Mouse (Mus musculus): ENCODE results near the gene Triap1. TPM values are rescaled to one million over a fixed set of nuclear protein-coding genes. Genes with fewer than 3 reads are reported as not detected.
"Not testable (repeated sequence)": the region's sequence is repeated elsewhere in the genome, so short reads cannot be mapped to it uniquely, and the experiment has no call there.

Gene Triap1
- total RNA-seq (2021): 10 to 100 TPM; 19.7 to 22.8 TPM
- long read RNA-seq, experiment 1, transcript Triap1-201 (2 exons, 1,088 nt): major isoform, 21 of 21 reads
- long read RNA-seq, experiment 1, partial matches to known transcripts: 0 of 21 reads
- long read RNA-seq, experiment 1, other reads (novel, unspliced or antisense): 0 of 21 reads
- long read RNA-seq, experiment 2, transcript Triap1-201 (2 exons, 1,088 nt): major isoform, 24 of 25 reads
- long read RNA-seq, experiment 2, partial matches to known transcripts: 1 of 25 reads
- long read RNA-seq, experiment 2, other reads (novel, unspliced or antisense): 0 of 25 reads

DNA sequence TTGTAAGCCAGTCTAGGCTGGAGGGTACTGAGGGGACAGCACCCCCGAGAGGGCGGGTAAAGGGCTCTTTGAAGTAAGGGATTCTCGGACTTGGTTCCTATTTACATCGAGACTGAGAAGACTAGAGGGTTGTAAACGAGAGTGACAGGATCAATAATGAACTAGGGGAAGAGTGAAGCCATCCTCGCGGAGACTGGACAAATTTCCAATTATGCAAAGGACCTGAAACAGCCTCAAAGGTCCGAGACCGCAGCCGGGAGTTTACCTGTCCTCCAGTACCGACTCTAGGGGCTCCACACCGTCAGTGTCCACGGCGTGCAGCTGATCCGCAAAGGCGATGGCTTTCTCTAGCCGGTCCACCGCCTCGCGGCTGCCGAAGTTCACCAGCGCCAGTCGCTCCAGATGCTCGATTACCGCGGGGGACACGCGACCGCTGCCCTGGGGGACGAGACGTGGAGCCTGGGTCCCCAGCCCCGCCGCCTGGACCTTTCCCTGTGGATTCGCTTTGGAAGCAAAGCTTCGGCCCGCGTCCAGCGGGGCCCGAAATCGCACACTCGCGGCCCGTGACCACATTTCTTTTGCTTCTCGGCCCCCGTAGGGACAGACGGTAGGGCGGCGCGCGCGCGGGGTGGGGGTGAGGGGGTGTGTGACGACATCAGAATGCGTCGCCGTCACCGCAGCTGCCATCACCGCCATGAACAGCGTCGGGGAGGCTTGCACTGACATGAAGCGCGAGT, at the start of gene Triap1, which contains the start of gene Gatc:
Triap1 (plus strand) TSS at position 649 of the 737 bp plus-strand sequence.
Gatc (minus strand) TSS at position 602 of the 737 bp plus-strand sequence.
- DNase-seq (ENCODE audit: low spot score in 2 of 2): peak; percentile 81 to 92

DNA sequence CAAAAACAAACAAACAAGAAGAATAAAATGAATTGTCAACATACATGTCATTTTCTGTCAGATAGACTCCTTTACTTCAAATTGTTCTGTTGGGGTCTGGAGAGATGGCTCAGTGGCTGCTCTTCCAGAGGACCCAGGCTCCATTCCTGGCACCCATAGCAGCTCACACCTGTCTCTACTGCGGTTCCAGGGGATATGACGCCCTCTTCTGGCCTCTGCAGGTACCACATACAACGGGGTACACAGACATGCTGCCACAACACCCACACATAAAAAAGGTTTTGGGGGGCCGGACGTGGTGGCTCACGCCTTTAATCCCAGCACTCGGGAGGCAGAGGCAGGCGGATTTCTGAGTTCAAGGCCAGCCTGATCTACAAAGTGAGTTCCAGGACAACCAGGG, 46.9 kb upstream of the Triap1 start:
- DNase-seq (ENCODE audit: low spot score in 2 of 2): no peak

DNA sequence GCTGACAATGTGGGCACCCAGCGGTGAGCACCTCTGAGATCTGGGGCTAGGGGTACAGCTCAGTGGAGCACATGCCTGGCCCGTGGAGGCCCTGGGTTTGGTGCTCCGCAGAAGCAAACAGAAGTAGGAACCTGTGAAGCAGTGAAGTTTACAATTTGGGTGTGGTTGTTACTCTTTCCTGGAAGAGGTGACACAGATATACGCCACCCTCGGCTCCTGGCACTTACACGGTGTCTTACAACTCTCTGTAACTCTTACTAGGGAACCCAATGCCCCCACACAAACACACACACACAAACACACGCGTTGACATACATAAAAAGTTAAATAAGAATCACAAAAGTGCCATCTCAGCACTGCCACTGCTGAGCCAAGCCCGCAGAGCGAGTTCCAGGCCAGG, 44.7 kb upstream of the Triap1 start:
- DNase-seq (ENCODE audit: low spot score in 2 of 2): no peak

DNA sequence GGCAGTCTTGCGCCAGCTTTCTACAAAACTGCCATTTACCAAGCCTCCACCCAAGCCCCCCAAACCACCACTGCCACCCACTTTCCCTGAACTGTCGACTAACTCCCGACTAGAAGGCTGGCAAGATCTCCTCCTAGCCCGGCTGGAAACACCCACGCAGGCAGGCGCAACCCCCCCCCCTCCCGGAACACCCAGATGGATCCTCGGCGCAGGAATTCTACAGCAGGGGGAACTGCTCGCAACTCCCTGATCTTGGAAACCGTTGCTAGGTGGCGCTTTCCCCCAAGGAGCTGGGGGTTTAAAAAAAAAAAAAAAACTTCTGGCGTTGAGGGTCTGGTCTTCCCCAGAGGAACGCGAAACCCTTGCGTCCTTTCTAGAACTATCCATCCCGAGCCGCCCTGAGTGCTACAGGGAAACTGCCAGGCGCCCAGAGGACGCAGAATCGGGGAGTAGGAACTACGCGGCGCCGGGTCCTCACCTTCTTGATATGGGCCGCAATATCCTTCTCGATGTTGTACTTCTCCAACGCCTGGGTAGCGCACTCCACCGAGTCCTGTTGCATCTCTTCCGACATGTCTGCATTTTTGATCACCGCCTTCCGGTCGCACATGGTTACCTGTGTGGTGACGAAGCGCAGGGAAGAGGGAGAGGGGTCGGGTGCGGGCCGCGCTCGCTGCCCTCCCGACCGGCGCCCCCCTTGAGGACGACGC, 40.8 kb upstream of the Triap1 start:
- DNase-seq (ENCODE audit: low spot score in 2 of 2): peak; percentile 24 to 55

DNA sequence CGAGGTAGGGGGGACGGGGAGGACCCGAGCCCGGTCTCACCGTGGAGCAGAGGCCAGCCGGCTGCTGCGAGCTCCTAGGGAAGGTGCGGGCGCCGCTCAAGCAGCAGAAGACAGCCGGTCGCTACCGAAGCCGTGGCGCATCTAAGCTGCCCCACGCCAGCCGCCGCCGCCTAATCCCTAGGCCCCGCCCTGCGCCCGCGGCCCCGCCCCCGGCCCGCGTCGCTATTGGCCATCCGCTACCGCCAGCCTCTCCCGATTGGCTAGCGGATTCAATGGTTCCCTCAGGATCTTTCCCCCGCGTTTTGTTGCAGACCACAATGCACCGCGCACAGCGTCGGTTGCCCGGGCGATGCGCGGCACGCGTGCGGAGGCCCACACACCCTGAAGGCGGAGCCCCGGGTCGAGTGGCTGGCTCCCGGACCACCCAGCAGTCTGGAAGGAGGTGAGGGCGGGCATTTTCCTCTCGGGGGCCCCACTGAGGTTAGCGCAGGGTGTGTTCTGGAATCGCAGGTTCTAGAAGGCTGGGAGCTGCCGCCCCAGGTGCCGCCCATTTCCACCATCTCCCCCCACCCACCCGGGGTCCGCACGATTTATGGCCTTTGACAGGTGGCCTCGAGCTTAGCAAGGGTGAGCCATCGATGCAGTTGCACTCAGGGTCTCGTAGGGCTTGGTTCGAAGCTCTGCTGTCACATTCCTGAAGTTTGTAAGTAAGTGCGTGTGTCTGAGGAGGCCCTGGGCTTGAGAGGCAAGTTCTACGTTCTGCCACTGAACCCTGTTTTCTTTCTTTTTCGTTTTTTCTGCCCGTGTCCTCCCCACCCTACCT, 40.0 kb upstream of the Triap1 start, which contains the start of gene Dynll1:
Dynll1 (minus strand) TSS at position 208 of the 823 bp plus-strand sequence.
- DNase-seq (ENCODE audit: low spot score in 2 of 2): peak; percentile 99

DNA sequence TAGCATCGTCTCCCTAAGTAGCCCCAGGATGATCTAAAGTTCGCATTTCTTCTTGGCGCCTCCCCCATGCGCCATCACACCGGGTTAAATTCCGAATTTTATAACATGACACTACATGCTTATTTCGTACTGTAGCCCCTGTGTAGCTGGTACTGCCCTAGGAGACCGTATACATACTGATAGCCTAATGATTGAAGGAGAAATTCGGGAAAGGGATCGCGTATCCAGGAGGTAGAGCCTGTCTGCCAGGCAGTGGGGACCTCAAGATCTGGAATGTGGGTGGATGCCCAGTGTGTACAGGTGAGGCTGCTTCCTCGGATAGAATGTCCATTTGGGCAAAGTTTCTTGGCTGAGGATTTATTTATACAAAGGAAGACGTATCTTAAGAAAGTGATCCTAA, 39.4 kb upstream of the Triap1 start:
- no peak for DNase-seq (ENCODE audit: low spot score in 2 of 2)

DNA sequence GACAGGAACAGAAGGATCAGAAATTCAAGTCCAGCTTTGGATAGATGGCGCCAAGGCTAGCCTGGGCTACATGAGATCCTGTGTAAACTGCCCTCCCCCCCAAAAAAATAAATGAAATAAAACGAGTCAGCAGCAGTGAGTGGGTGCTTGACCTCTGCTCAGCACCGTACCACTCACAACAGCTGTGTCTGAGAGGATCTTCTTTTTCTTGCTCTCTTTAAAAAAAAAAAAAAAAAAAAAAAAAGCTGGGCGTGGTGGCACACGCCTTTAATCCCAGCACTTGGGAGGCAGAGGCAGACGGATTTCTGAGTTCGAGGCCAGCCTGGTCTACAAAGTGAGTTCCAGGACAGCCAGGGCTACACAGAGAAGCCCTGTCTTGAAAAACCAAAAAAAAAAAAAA, 38.8 kb upstream of the Triap1 start:
- not testable (repeated sequence) for DNase-seq (ENCODE audit: low spot score in 2 of 2)

DNA sequence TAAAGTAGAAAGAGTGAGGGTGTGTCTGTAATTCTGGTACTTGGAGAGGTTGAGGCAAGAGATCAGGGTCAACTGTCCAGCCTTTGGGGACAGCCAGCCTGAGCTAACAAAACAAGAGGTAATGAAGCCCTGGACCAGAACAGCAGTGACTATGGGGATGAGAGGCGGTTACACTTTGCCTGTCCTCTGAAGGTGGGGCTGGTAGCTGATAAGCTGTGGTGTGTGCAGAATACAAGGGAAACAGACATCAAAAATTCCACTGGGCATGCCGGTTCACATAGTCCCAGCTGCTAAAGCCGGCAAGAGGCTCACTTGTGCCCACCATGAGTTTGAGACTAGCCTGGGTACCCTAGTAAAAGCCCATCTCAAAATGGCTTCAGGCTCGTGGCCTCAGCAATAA, 28.7 kb upstream of the Triap1 start:
- no peak for DNase-seq (ENCODE audit: low spot score in 2 of 2)

DNA sequence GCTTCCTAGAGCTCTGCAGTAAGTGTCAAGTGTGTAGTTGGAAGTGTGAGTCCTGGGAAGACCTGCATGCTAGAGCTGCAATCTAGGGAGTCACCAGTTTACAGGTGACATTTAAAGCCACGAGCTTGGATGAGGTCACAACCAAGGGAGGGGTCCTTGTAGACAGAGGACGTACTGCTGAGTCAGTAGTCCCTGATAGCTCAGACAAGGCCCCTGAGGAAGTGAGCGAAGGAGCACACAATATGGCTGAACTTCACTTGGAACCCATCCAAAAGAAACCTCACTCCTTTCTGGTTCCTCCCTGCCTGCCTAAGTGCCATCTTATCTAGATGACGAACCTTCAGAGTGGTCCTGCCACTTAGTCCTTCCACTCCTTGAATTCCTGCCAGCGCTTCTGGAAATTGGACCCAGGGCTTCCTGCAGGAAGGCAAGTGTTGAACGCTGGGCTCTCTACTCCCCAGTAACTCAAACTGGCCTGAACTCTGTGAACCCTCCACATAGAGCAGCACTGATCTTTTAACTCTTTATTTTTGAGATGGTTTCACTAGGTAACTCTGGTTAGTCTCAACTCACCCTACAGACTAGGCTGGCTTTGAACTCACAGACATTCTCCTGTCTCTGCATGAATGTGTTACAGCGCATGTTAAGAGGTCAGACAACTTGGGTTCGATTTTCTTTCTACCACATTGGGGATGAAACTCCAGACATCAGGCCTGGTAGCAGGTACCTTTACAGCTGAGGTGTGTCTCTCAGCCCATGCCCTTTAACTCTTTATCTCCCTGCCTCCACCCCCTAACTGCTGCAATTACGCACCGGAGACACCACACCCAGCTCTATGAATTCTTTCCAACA, 28.0 kb upstream of the Triap1 start:
- DNase-seq (ENCODE audit: low spot score in 2 of 2): no peak

DNA sequence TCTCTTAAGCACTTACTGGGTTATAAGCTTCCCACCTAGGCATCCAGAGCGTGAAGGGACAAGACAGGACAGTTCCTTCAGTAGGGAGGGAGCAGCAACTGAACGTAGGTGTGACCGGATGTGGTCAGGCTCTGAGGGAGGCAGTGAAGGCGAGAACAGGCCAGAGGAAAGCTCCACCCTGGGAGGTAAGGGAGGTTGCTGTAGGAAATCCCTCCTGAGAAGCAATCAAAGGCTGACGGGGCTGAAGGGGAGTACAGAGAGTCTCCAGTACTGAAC, 27.4 kb upstream of the Triap1 start:
- DNase-seq (ENCODE audit: low spot score in 2 of 2): no peak

DNA sequence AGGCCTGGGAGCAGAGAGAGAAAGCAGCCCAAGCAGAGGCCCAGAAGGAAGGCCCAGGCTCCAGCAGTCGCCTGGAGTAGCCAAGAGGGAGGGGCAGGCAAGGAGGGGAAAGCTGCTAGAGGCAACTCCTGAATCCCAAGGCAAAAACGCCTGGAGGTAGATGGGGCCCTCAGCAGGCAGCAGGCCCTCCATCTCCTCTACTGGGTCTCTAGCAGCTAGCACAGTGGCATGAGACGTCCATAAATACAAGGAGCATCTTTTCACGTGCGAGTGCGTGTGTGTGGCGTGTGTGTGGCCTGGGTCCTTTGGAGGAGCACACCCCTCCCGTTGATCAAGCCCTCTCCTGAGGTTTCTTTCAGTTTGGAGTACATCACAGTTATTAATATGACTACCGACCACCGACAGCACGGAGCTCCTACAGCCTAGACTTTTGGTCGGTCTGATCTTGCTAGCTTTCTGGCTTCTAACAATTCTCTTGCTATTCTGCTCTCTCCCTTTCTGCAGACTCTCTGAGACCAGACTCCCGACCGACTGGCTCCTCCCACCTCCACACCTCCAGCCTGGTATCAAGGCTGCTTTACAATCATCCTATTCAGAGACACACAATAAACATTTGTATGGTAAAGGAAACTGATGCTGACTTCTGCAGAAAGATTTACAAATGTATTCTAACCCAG, 23.9 kb upstream of the Triap1 start:
- DNase-seq (ENCODE audit: low spot score in 2 of 2): peak in 1 of 2 experiments; percentile 22

DNA sequence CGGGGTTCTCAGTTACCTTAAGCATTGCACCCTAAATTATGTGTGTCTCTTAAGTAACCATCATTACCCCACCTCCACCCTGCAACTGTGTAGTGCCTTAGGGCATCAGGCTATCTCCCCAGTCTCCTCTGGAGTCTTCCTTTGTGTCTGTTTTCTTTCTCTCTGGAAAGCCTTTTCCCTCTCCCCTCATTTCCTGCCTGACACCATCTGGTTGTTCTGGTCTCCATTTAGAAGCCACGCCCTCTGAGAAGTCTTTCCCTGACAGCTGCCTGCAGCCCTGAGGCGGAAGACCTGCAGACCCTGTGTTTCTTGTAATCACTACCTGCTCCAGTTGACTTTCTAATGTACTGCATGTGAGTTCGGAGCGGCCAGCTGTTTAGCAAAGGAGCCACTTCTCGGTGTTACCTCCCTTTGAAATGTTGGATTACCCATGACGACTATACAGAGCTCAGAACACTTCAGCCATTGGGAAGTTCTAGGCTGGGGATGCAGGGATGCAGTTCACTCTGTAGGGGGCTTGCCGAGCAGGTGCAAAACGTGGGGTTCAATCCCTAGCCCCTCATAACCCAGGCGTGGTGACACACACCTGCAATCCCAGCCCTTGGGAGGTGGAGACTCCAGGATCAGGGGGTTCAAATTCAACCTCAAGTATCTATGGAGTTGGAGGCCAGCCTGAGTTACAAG, 23.2 kb upstream of the Triap1 start:
- no peak for DNase-seq (ENCODE audit: low spot score in 2 of 2)

DNA sequence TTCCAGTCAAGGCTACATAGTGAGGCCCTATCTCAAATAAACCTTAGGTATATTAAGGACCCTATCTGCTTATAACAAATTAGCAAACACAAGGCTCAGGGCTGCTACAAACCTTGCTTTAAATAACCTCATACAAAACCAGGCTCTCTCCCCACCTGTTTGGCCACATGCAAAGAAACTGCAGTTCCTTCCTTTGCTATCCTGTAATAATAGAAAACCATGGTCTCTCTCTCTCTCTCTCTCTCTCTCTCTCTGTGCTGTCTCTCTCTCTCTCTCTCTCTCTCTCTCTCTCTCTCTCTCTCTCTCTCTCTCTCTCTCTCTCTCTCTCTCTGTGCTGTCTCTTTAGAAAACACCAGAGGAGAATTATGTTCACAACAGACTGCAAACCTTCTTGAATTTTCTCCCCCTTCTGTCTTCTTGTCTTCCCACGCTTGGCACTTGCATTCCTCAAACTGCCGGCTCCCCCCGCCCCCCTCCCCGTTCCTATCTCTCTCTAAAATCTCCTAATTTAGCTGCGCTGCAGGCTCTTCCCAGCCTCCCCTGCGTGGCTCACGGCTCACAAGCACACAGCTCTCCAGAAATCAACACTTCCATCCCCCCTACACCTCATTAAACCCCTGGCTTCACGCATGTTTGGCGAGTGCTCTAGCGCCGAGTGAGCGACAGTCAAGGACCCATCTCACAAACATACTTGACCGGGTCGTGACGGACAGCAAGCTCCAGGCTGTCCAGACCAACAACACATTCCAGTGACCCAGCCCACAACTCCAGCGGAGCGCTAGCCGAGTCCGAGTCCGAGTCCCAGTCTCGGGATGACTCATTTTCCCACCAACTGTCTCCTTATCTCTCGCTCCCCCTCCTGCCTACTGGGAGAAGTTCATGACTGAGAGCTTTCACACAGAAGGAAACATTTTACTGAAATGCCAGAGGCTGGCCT, 21.8 kb upstream of the Triap1 start:
- peak; percentile 52 to 74 for DNase-seq (ENCODE audit: low spot score in 2 of 2)

DNA sequence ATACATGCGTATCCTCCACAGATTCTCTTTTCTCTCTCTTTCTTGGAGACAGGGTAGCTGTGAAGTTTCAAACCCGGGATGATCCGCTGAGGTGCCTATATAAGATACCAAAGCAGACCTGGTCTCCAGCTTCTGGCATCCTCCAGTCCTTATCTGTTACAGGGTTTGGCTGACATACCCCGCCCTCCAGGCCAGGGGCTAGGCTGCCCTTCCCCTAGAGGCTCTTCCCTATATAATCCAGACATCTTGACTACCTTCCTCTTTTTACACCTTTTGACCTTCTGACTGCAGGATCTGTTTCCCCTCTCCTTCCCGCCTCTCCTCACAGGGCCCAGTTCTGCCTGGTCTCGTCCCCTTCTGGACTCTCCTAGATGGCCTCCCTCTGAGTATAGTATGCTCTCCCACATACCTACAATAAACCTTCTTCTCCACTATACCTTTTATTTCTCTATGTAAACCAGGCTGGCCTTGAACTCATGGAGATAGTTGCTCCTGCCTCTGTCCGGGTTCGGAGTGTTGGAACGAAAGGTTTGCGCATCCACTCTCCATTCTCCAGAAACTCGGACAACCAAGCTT, 14.7 kb upstream of the Triap1 start:
- no peak for DNase-seq (ENCODE audit: low spot score in 2 of 2)

DNA sequence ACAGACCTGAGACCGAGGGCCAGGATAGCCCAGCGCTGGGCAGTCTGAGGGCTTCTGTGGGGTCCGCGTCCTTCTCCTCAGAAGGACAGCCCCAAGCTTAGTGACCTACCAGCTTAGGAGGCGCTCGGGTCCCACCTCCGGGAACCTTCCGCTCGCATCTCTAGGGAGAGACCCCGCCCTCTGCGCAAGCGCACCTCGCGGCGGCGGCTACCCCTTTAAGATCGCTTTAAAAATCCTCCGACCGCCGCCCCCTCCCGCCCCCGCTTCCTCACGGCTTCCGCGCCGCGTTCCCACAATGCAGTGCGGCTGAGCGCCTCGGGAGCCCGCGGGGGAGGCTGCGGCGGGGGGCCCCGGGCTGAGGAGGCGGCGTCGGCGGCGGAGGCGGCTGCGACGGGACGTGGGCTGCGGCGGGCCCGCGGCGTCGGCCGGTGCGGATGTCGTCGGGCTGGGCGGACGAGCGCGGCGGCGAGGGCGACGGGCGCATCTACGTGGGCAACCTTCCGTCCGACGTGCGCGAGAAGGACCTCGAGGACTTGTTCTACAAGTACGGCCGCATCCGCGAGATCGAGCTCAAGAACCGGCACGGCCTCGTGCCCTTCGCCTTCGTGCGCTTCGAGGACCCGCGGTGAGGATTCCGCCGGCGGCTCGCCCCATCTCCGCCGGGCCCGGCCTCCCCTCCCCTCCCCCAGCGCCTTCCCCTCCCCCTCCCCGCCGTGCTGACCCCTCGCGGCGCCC, 14.0 kb upstream of the Triap1 start, which contains the start of gene Srsf9:
Srsf9 (plus strand) TSS at position 303 of the 735 bp plus-strand sequence.
- DNase-seq (ENCODE audit: low spot score in 2 of 2): peak; percentile 92 to 97

DNA sequence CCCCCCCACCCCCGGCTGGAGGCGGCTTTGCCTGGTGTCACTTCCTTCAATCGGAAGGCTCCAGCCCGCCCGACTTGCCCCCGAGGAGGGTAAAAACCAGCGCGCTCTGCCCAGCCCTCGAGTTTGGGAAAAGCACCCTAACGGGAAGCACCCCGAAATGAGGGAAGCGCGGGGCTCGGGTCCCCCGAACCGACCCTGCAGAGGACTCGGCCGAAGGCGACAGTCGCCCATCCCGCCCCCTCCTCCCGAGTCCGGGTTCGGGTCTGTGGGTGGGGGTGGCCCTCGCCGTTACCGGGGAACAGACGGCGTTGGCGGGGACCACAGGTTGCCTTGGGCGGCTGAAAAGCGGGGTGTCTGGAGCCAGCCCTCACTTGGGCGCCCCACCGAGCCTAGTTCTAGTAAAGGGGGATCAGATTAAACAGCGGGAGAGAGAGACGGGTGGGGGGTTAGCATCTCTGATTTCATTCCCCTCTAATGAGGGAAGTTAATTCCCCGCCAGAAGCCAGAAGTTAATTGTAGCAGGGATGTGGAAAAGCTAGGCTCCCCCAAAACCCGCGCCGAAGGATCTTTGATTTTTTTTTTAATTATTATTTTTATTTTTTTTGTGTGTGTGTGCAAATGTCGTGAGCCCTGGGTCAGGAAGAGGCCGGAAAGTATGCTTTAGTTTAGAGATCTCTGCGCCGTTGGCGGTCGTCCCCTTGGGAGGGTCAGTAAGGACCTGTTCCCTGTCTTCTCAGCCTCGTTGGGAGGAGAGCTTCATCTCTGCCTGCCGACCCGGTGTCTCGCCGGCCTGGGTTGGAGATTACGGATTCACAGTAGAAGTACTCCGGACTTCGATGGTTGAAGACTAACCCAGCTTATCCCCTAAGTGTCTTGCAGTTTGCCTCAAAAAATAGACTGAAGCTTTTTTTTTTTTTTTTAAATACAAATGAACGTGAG, 13.1 kb upstream of the Triap1 start:
- peak; percentile 33 to 37 for DNase-seq (ENCODE audit: low spot score in 2 of 2)

Measured in gastrocnemius, postnatal 4 days (tissue).